Mouse (Mus musculus) E14TG2a.4 (cell line): ENCODE data around the gene Slc8a1.

ENCODE experiments used
- CTCF ChIP-seq: conservative IDR thresholded peaks from 2 replicates; pipeline ENCODE4 v1.5.1; 2014; ENCODE audit warnings: low read length
- POU5F1 ChIP-seq: IDR thresholded peaks from 2 replicates; pipeline ENCODE4 v1.6.1; 2014; ENCODE audit warnings: low read length, borderline replicate concordance

DNA sequence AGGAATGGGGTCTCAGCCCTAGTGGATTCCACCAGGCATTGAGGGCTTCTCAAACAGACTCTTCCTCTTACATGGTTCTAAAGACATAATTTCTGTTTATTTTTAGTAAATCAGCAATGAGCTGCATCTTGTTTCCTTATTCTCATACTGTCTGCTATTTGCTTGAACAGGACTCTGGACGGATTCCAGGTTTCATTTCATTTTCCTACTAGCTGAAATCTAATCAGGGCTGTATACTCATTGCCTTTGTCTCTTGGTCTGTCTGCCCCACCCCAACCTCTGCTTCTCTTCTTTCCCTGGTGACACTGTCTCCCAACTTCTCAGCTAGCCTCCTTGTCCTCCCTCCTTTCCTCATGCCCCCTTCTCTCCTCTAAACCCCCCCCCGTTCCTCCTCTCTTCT lies 101.4 kb downstream of the Slc8a1 start:
- TF ChIP-seq CTCF (no peak), POU5F1 (no peak)
